Mouse (Mus musculus) cerebellum, adult 2 months (tissue): ENCODE measurements around the gene Cdc14a.

Experiments
- CTCF ChIP-seq: fragments of 200-500 bp; IDR thresholded peaks from 2 replicates; pipeline ENCODE4 v1.5.1; 2011; ENCODE audit warnings: low read depth, mild to moderate bottlenecking, control low read depth, low read length, moderate library complexity, borderline replicate concordance; ENCODE audit not compliant: insufficient read depth
- POLR2A ChIP-seq: fragments of 200-500 bp; IDR thresholded peaks from 2 replicates; pipeline ENCODE4 v1.6.1; 2011; ENCODE audit warnings: low read length, control low read depth, borderline replicate concordance; ENCODE audit not compliant: insufficient read depth

GRCm38 (mm10) chr3:116298727-116299126 is 125.1 kb downstream of the Cdc14a start:
- no peak for TF ChIP-seq CTCF
- TF ChIP-seq POLR2A: no peak
